Mouse (Mus musculus) layer of hippocampus, postnatal 14 days (tissue): Measurements from ENCODE around the gene Nhsl2. TPM values are rescaled to one million over a fixed set of nuclear protein-coding genes. Genes with fewer than 3 reads are reported as not detected.

Source experiments
- DNase-seq, 2 experiments: peaks; one replicate each; pipeline ENCODE4 v3.0.0; 2021 to 2022; ENCODE audit warnings: low spot score in 2 of 2, mixed read lengths in 1 of 2
- total RNA-seq, 2 experiments: library from RNA; stranded (reverse); gene quantifications; 2 replicates each; pipeline ENCODE4 v1.2.3; 2021

The Nhsl2 gene
- total RNA-seq, 2 experiments from 2014 or later: 30.7 to 32.6 TPM

DNA sequence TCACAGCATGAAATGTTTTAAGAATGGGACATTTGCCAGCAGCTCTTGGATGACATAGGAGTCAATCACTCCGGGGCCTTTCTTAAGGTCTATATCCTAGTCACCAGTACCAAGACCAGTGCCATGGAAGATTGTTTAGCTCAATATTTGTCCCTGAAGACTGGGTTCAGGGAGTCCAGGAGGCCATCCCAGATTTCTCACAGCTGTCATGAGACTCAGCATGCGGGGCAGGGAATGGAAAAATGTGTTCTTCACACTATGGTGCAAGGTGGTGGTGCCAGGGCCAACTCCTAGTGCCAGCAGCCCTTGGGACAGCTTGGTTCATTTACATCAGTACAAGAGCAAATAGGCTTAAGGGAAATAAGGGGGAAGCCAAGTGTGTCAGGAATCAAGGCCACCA lies 131.4 kb downstream of the Nhsl2 start:
- no peak for DNase-seq

DNA sequence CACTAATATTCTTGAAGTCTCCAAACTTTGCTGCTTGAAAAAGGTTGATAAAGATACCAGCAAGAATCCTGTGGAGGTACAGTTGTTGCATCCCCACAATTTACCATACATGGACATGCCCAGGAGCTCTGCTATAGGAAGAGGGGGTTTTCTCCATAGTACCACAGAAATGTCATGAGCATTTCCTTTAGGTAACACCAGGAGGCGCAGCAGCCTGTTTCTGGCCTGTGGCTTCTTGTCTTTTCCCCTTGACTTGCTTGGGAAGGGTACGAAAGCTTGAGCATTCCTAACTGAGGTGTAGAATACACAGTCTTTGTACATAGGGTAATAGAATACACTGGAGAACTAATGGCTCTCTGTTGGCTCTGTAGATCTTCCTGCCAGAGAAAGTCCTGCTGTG lies 132.3 kb downstream of the Nhsl2 start:
- DNase-seq: no peak

DNA sequence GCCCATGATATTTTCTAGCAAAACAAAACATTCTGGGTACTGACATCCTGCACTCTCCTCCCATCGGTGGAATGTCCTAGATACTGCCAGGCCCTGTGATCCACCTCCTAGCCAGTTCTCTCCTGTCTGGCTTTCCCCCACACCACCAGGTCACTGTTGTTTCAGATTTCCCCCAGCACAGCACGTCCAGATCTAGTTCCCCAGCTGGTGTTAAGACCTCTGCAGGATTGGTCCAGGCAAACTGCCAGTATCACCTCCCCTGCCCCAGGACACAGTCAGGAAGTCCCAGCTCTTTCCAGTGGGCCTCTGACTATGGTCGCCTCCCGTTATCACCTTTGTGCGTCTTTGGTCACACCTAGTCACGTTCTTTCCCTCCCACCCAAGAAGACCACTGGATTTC lies 134.5 kb downstream of the Nhsl2 start:
- no peak for DNase-seq

- no peak for DNase-seq
These were observed 137.6 kb downstream of the Nhsl2 start for GRCm38 (mm10) chrX:101986657-101987367.

DNA sequence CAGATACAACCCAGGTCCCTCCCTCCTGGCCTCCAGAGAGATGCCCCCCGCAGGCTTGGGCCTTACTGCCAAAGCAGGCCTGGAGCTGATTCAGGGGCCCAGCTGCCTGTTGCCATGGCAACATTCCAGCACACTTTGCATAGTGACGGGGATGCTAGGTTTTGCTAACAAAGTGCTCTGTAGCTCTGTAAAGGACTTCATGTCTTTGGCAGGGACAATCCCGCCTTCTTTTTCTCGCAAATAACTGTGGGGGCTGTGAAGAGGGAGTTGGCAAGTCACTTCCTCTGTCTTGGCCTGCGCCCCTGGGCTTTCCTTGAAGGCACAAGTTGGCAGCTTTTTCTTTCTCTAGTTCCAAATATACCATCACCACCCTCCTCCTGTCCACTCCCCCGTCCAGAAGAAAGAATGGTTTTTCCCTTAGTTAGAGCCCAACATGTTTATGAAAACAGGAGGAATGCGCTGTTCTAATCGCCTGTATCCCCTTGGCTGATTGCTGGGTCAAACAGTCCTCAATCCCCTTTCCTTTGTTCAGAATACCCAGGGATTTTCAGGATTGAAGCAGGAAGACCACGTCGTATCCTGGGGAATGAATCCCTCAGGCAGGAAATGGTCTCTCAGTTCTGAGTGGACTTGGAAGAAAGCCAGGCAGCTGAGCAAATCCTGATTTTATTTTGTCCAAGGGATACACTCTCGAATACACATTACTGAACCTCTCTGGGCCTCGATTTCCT lies 144.8 kb downstream of the Nhsl2 start:
- peak; percentile 61 to 82 for DNase-seq

- DNase-seq: no peak
These were observed 147.5 kb downstream of the Nhsl2 start for GRCm38 (mm10) chrX:101996726-101997125.

DNA sequence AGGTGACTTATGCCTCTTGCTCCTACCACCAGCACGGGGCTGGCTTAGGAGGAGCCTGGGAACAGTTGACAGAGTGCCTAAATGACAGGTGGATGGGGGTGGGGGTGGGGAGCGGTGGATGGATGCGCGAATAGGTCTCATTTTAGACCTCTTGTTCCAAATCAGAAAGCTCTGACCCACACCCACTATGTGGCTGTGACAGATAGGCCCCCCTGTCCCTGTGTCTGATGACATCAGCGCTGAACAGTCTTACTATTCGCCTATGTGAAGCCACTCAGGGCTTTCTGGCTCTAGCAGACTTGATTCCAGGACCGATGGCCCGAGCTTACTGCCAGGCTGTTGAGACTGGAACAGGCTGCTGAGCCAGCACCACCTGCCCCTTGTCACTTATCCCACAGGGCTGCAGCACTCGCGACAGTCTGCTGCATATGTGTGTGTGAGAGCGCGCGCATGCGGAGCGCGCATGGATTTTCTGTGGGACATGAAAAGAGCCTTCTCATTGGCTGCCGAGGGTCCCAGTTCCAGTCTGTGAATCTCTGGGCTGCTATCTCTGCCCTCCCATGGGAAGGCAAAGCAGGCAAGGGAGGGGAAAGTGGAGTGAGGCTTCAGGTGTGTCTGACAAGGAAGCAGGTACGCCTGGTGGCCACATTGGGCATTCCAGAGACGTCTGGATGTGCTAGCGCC lies 154.6 kb downstream of the Nhsl2 start:
- peak; percentile 58 to 75 for DNase-seq

- DNase-seq: no peak
These were observed 155.2 kb downstream of the Nhsl2 start for GRCm38 (mm10) chrX:102004370-102004769.

- no peak for DNase-seq
These were observed 156.0 kb downstream of the Nhsl2 start for GRCm38 (mm10) chrX:102005141-102005641.

DNA sequence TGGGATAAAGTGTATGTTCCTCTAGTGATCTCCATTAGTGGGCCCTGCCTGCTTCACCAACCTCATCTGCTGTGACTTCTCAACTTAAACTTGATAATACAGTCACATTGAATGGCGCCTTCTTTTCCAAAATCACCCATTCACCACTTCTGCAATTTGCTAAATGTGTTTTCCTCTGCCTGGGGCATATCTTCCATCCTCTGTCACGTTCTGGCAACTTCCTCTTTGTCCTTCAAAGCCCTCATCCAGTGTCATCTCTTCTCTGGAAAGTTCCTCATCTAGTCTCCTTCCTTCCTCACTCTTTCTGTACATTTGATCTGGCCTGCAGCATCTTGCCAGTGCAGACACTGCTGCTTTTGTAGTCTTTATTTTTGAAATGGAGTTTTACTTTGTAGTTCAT lies 158.8 kb downstream of the Nhsl2 start:
- DNase-seq: no peak

- no peak for DNase-seq
These were observed 168.2 kb downstream of the Nhsl2 start for GRCm38 (mm10) chrX:102017213-102017923.

DNA sequence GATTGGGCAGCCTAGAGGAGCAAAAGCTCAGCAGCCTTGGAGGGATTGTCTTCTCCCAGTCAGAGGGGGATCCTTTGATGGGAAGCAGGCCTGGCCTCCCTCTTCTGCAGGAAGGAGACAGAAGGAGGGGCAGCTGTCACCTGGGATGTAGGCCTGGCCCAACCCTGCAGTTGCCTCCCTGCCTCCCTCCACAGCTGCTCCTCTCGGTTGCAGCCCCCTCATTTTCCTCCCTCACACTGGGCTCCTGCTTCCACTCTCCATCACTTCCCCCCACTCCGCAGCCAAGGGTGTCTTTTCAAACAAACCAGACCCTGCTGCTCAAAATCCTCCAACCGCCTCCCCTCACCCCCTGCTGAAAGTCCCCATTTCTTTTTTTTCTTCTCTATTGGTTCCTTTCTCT lies 169.7 kb downstream of the Nhsl2 start:
- DNase-seq: peak in 1 of 2 experiments; percentile 40

DNA sequence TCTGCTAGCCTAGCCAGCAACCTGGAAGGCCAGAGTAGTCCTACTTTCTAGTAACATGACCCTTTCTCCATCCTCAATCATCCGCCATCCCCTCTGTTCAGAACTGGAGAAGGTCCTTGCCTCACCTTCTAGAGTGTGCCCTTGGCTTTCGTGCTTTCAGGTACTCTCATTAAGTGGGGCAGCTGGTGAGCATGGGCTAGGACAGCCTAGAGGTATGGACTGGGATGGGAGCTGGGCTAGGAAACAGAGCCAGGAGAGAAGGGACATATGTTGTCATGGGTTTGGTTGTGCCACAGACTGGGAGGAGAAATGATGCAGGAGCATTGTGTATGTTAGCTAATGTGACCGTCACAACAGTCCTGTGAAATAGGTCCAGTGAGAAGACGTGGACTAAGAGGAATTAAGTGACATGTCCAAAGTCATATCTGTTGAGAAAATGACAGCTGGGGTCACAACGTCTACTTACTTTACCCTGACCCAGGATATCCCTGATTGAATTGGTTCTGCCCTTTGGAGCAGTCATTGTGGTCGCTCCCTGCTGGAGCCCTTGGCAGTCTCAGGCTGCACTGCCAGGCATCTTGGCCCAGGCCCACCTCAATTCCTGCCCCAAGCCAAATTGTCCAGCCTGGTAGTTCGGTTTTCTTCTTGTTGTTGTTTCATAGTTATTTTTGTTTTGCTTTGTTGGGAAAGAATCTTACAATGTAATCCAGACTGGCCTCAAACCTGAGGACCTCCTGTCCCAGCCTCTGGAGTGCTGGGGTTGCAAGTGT lies 170.5 kb downstream of the Nhsl2 start:
- no peak for DNase-seq

- DNase-seq: no peak
These were observed 175.8 kb downstream of the Nhsl2 start for GRCm38 (mm10) chrX:102024976-102025375.

GRCm38 (mm10) chrX:102031851-102032250 lies 182.7 kb downstream of the Nhsl2 start:
- DNase-seq: no peak

DNA sequence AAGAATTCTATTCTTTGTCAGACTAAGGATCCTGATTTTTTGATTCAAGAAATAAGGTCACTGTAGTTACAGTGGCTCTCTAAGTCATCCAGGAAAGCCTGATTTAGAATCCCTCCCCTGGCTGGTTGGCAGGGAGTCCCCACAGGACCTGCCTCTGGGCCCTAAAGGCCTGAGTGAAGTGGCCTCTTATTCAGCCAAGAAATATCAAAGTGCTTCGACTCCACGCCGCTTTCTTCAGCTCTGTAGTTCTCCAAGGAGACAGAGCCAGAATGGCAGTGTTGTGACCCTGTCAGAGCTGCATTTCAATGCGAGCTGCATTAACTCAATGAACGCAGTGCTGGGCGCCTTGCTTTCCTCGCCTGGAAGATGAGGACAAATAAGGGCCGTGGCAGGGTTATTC lies 183.2 kb downstream of the Nhsl2 start:
- DNase-seq: no peak

DNA sequence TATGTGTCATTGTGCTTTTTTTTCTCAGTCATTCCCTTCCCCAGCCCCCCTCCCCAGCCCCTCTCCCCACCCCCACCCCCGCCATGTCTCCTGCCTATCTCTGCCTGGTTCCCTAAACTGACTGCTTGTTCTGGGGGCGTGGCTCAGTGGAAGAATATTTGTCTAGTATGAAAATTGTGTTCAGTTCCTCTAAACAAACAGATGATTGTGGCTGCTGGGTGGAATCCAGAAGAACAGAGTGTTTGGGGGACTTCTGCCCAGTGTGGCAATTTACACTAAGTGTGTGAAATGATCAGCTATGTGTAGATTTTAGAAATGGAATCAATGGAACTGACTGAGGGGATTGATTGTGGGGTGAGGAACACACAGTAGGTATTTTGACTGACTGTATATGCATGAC lies 184.4 kb downstream of the Nhsl2 start:
- DNase-seq: no peak

GRCm38 (mm10) chrX:102035671-102036070 lies 186.5 kb downstream of the Nhsl2 start:
- no peak for DNase-seq

- no peak for DNase-seq
These were observed 187.7 kb downstream of the Nhsl2 start for GRCm38 (mm10) chrX:102036866-102037361.

DNA sequence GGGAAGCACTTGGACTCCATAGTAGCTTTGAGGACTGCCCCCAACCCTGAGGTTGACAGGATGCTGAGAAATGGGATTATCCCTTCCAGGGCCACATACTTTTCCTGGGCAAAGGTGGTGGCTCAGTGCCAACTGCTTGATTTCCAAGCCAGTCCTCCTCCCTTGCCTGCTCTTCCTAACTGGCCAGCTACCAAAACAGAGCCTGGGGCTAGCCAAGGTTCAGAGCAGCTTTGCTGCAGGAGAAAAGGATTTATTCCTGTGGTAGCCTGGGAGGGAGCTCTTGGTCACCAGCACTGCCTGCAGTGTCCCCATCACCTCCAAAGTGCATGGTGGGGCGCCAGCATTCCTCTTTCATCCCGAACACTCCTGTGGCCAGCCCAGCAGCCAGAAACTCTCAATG lies 188.3 kb downstream of the Nhsl2 start:
- no peak for DNase-seq
